Mouse (Mus musculus): Measurements from ENCODE around the gene Ckm. TPM values are rescaled to one million over a fixed set of nuclear protein-coding genes. Genes with fewer than 3 reads are reported as not detected.

Gene Ckm
- polyA plus RNA-seq, 1 experiment from 2014 or later, result 28.2 TPM

- 21% methylated on average over 6 of the region's 6 CpGs for WGBS
- H3K27ac ChIP-seq (ENCODE audit: low read length), result peak overlapping the region; percentile 40; the same call in 1 of the 2 replicates
- H3K36me3 ChIP-seq (ENCODE audit: insufficient read depth, low read length), result no peaks in the 10 kb centered on the region
- H3K27me3 ChIP-seq (ENCODE audit: insufficient read depth, low read length), result no peaks in the 10 kb centered on the region
- peak overlapping the region; percentile 84 for H3K4me2 ChIP-seq (replicated peaks; ENCODE audit: low read depth, low read length)
- no peaks in the 10 kb centered on the region for H3K9me3 ChIP-seq (ENCODE audit: low read length)
- no peak for ATAC-seq (ENCODE audit: low FRiP score, low TSS enrichment)
- H3K4me1 ChIP-seq (ENCODE audit: insufficient read depth, low read length), result peaks cover 23% of the 10 kb centered on the region
- H3K4me3 ChIP-seq (ENCODE audit: low read length), result peak overlapping the region; percentile 94
- peak overlapping the region; percentile 91 for H3K9ac ChIP-seq (replicated peaks; ENCODE audit: low read length)
Observed at GRCm38 (mm10) chr7:19459144-19459870, 54.7 kb downstream of the Ckm start.

GRCm38 (mm10) chr7:19460500-19460899, 55.9 kb downstream of the Ckm start:
- H3K27ac ChIP-seq (ENCODE audit: low read length), result no peak overlapping the region
- no peaks in the 10 kb centered on the region for H3K36me3 ChIP-seq (ENCODE audit: insufficient read depth, low read length)
- H3K9me3 ChIP-seq (ENCODE audit: low read length), result no peaks in the 10 kb centered on the region
- no peaks in the 10 kb centered on the region for H3K27me3 ChIP-seq (ENCODE audit: insufficient read depth, low read length)
- no peak overlapping the region for H3K4me2 ChIP-seq (replicated peaks; ENCODE audit: low read depth, low read length)
- H3K4me3 ChIP-seq (ENCODE audit: low read length), result no peak overlapping the region
- 71% methylated on average over 1 of the region's 1 CpGs for WGBS
- no peak for ATAC-seq (ENCODE audit: low FRiP score, low TSS enrichment)
- H3K9ac ChIP-seq (replicated peaks; ENCODE audit: low read length), result no peak overlapping the region
- peaks cover 29% of the 10 kb centered on the region for H3K4me1 ChIP-seq (ENCODE audit: insufficient read depth, low read length)

GRCm38 (mm10) chr7:19461488-19461887, 56.9 kb downstream of the Ckm start:
- 9% methylated on average over 6 of the region's 6 CpGs for WGBS
- Histone ChIP-seq H3K4me2 (replicated peaks; ENCODE audit: low read depth, low read length) (no peak overlapping the region), H3K27ac (ENCODE audit: low read length) (no peak overlapping the region), H3K27me3 (ENCODE audit: insufficient read depth, low read length) (no peaks in the 10 kb centered on the region), H3K4me3 (ENCODE audit: low read length) (no peak overlapping the region), H3K9ac (replicated peaks; ENCODE audit: low read length) (no peak overlapping the region), H3K36me3 (ENCODE audit: insufficient read depth, low read length) (no peaks in the 10 kb centered on the region), H3K4me1 (ENCODE audit: insufficient read depth, low read length) (peaks cover 22% of the 10 kb centered on the region), H3K9me3 (ENCODE audit: low read length) (no peaks in the 10 kb centered on the region)
- ATAC-seq (ENCODE audit: low FRiP score, low TSS enrichment), result no peak

- H3K27ac ChIP-seq (ENCODE audit: low read length), result no peak overlapping the region
- ATAC-seq (ENCODE audit: low FRiP score, low TSS enrichment), result no peak
Observed at GRCm38 (mm10) chr7:19462443-19462842, 57.9 kb downstream of the Ckm start.

GRCm38 (mm10) chr7:19462884-19463381, 58.4 kb downstream of the Ckm start, which contains the start of gene Exoc3l2:
Exoc3l2 (plus strand) TSS chr7:19463331.
- Histone ChIP-seq H3K27ac (ENCODE audit: low read length) (peak within 1 kb of the TSS; percentile 56; the same call in 1 of the 2 replicates), H3K9me3 (ENCODE audit: low read length) (no peaks in the 10 kb centered on the region), H3K9ac (replicated peaks; ENCODE audit: low read length) (peak within 1 kb of the TSS; percentile 36), H3K4me1 (ENCODE audit: insufficient read depth, low read length) (peaks cover 10% of the 10 kb centered on the region), H3K36me3 (ENCODE audit: insufficient read depth, low read length) (no peaks in the 10 kb centered on the region), H3K4me2 (replicated peaks; ENCODE audit: low read depth, low read length) (peak within 1 kb of the TSS; percentile 44), H3K27me3 (ENCODE audit: insufficient read depth, low read length) (no peaks in the 10 kb centered on the region), H3K4me3 (ENCODE audit: low read length) (peak within 1 kb of the TSS; percentile 35)
- 36% methylated on average over 6 of the region's 6 CpGs for WGBS
- no peak for ATAC-seq (ENCODE audit: low FRiP score, low TSS enrichment)

More at GRCm38 (mm10) chr7:19462443-19462842, 57.9 kb downstream of the Ckm start:
- no peaks in the 10 kb centered on the region for H3K9me3 ChIP-seq (ENCODE audit: low read length)
- H3K27me3 ChIP-seq (ENCODE audit: insufficient read depth, low read length), result no peaks in the 10 kb centered on the region
- 0 out of 2 replicates have a peak overlapping the region, but pooled peaks have one; percentile 44 for H3K4me2 ChIP-seq (replicated peaks; ENCODE audit: low read depth, low read length)
- no peak overlapping the region for H3K4me3 ChIP-seq (ENCODE audit: low read length)
- 72% methylated on average over 4 of the region's 4 CpGs for WGBS
- no peak overlapping the region for H3K9ac ChIP-seq (replicated peaks; ENCODE audit: low read length)
- peaks cover 12% of the 10 kb centered on the region for H3K4me1 ChIP-seq (ENCODE audit: insufficient read depth, low read length)
- no peaks in the 10 kb centered on the region for H3K36me3 ChIP-seq (ENCODE audit: insufficient read depth, low read length)

GRCm38 (mm10) chr7:19464367-19465307, 60.1 kb downstream of the Ckm start:
- H3K9me3 ChIP-seq (ENCODE audit: low read length), result no peaks in the 10 kb centered on the region
- peak overlapping the region; percentile 58 for H3K9ac ChIP-seq (replicated peaks; ENCODE audit: low read length)
- ATAC-seq (ENCODE audit: low FRiP score, low TSS enrichment), result no peak
- H3K4me2 ChIP-seq (replicated peaks; ENCODE audit: low read depth, low read length), result peak overlapping the region; percentile 44
- peak overlapping the region; percentile 35 for H3K4me3 ChIP-seq (ENCODE audit: low read length)
- peak overlapping the region; percentile 56 for H3K27ac ChIP-seq (ENCODE audit: low read length)
- peaks cover 13% of the 10 kb centered on the region for H3K4me1 ChIP-seq (ENCODE audit: insufficient read depth, low read length)
- WGBS, result 10% methylated on average over 22 of the region's 22 CpGs
- H3K36me3 ChIP-seq (ENCODE audit: insufficient read depth, low read length), result no peaks in the 10 kb centered on the region
- H3K27me3 ChIP-seq (ENCODE audit: insufficient read depth, low read length), result peaks cover 10% of the 10 kb centered on the region

- no peak overlapping the region for H3K27ac ChIP-seq (ENCODE audit: low read length)
- no peaks in the 10 kb centered on the region for H3K9me3 ChIP-seq (ENCODE audit: low read length)
- no peaks in the 10 kb centered on the region for H3K36me3 ChIP-seq (ENCODE audit: insufficient read depth, low read length)
- WGBS, result 68% methylated on average over 5 of the region's 5 CpGs
- no peak overlapping the region for H3K9ac ChIP-seq (replicated peaks; ENCODE audit: low read length)
- H3K4me1 ChIP-seq (ENCODE audit: insufficient read depth, low read length), result peaks cover 13% of the 10 kb centered on the region
- H3K4me3 ChIP-seq (ENCODE audit: low read length), result no peak overlapping the region
- H3K27me3 ChIP-seq (ENCODE audit: insufficient read depth, low read length), result peaks cover 27% of the 10 kb centered on the region
- no peak for ATAC-seq (ENCODE audit: low FRiP score, low TSS enrichment)
- no peak overlapping the region for H3K4me2 ChIP-seq (replicated peaks; ENCODE audit: low read depth, low read length)
Observed at GRCm38 (mm10) chr7:19466602-19467145, 62.1 kb downstream of the Ckm start.

- Histone ChIP-seq H3K9ac (replicated peaks; ENCODE audit: low read length) (no peak overlapping the region), H3K27me3 (ENCODE audit: insufficient read depth, low read length) (peaks cover 37% of the 10 kb centered on the region), H3K4me2 (replicated peaks; ENCODE audit: low read depth, low read length) (no peak overlapping the region), H3K4me3 (ENCODE audit: low read length) (no peak overlapping the region), H3K9me3 (ENCODE audit: low read length) (no peaks in the 10 kb centered on the region), H3K4me1 (ENCODE audit: insufficient read depth, low read length) (peaks cover 13% of the 10 kb centered on the region), H3K27ac (ENCODE audit: low read length) (no peak overlapping the region), H3K36me3 (ENCODE audit: insufficient read depth, low read length) (no peaks in the 10 kb centered on the region)
- 50% methylated on average over 6 of the region's 6 CpGs for WGBS
- no peak for ATAC-seq (ENCODE audit: low FRiP score, low TSS enrichment)
Observed at GRCm38 (mm10) chr7:19467638-19468037, 63.1 kb downstream of the Ckm start.

GRCm38 (mm10) chr7:19468279-19468678, 63.7 kb downstream of the Ckm start:
- no peak overlapping the region for H3K27ac ChIP-seq (ENCODE audit: low read length)
- H3K27me3 ChIP-seq (ENCODE audit: insufficient read depth, low read length), result peaks cover 42% of the 10 kb centered on the region
- peaks cover 14% of the 10 kb centered on the region for H3K4me1 ChIP-seq (ENCODE audit: insufficient read depth, low read length)
- ATAC-seq (ENCODE audit: low FRiP score, low TSS enrichment), result no peak
- no peak overlapping the region for H3K4me3 ChIP-seq (ENCODE audit: low read length)
- H3K4me2 ChIP-seq (replicated peaks; ENCODE audit: low read depth, low read length), result no peak overlapping the region
- WGBS, result 74% methylated on average over 12 of the region's 12 CpGs
- H3K9me3 ChIP-seq (ENCODE audit: low read length), result no peaks in the 10 kb centered on the region
- no peak overlapping the region for H3K9ac ChIP-seq (replicated peaks; ENCODE audit: low read length)
- H3K36me3 ChIP-seq (ENCODE audit: insufficient read depth, low read length), result no peaks in the 10 kb centered on the region
